Mouse (Mus musculus) erythroblast, embryonic 14.5 days (primary cell): Measurements from ENCODE around the gene Arhgef3.

ENCODE experiments used
- GATA1 ChIP-seq: IDR thresholded peaks from 2 replicates; pipeline ENCODE4 v1.6.1; 2012; ENCODE audit warnings: low read length, inconsistent platforms, mixed read lengths
- TAL1 ChIP-seq: IDR thresholded peaks from 3 replicates; pipeline ENCODE4 v1.6.1; 2012; ENCODE audit warnings: low read length, inconsistent platforms, mixed read lengths

GRCm38 (mm10) chr14:27420816-27421215 is 306.1 kb downstream of the Arhgef3 start:
- TF ChIP-seq GATA1 (no peak), TAL1 (no peak)
